Mouse (Mus musculus): ENCODE results near the gene Hnrnpul2.

- no peak for TF ChIP-seq CTCF (IDR thresholded peaks at IDR 0.05; ENCODE audit: control insufficient read depth, insufficient read depth, insufficient replicate concordance, low read depth, low read length)
- TF ChIP-seq POLR2A (IDR thresholded peaks at IDR 0.05; ENCODE audit: control insufficient read depth, low read depth, low read length) = no peak
Observed at GRCm38 (mm10) chr19:8815812-8816211, 4.0 kb upstream of the Hnrnpul2 start.
